Mouse (Mus musculus): Measurements from ENCODE around the gene Anp32a. TPM values are rescaled to one million over a fixed set of nuclear protein-coding genes. Genes with fewer than 3 reads are reported as not detected.

Anp32a gene
- total and polyA plus RNA-seq, 2 experiments, result 27.3 to 96.2 TPM

- Histone ChIP-seq H3K4me1 (ENCODE audit: control insufficient read depth, insufficient read depth, low read length) (peaks cover 18% of the 10 kb centered on the region), H3K9ac (ENCODE audit: low read depth, low read length) (peak overlapping the region; percentile 99), H3K36me3 (ENCODE audit: control insufficient read depth, insufficient read depth, low read length) (no peaks in the 10 kb centered on the region), H3K27me3 (ENCODE audit: control insufficient read depth, insufficient read depth, low read length) (no peaks in the 10 kb centered on the region), H3K79me2 (ENCODE audit: control insufficient read depth, insufficient read depth, low read length) (peaks cover 39% of the 10 kb centered on the region; the same call in 1 of the 2 replicates), H3K27ac (replicated peaks; ENCODE audit: insufficient read depth, low read depth, low read length) (peak overlapping the region; percentile 98), H3K4me3 (ENCODE audit: insufficient read depth, low read depth, low read length) (peak overlapping the region; percentile 94)
- TF ChIP-seq POLR2A (IDR thresholded peaks at IDR 0.05; ENCODE audit: extremely low read depth, insufficient read depth, low read length) (peak; percentile 8; the same call in 1 of the 2 replicates), CTCF (IDR thresholded peaks at IDR 0.05; ENCODE audit: low read depth, low read length) (no peak)
- under 1% methylated on average over 52 of the region's 52 CpGs for WGBS
- peak; percentile 39 for DNase-seq (ENCODE audit: extremely low read depth, low read depth, low spot score)
These were observed 2.9 kb downstream of the Anp32a start for GRCm38 (mm10) chr9:62343904-62344491.

- Histone ChIP-seq H3K79me2 (ENCODE audit: control insufficient read depth, insufficient read depth, low read length) (peaks cover 44% of the 10 kb centered on the region; the same call in 1 of the 2 replicates), H3K4me3 (ENCODE audit: insufficient read depth, low read depth, low read length) (peak overlapping the region; percentile 94), H3K27me3 (ENCODE audit: control insufficient read depth, insufficient read depth, low read length) (no peaks in the 10 kb centered on the region), H3K27ac (replicated peaks; ENCODE audit: insufficient read depth, low read depth, low read length) (peak overlapping the region; percentile 98), H3K4me1 (ENCODE audit: control insufficient read depth, insufficient read depth, low read length) (peaks cover 23% of the 10 kb centered on the region), H3K36me3 (ENCODE audit: control insufficient read depth, insufficient read depth, low read length) (no peaks in the 10 kb centered on the region), H3K9ac (ENCODE audit: low read depth, low read length) (peak overlapping the region; percentile 99)
- under 1% methylated on average over 26 of the region's 26 CpGs for WGBS
- TF ChIP-seq POLR2A (IDR thresholded peaks at IDR 0.05; ENCODE audit: extremely low read depth, insufficient read depth, low read length), result peak; percentile 31; the same call in 1 of the 2 replicates
- TF ChIP-seq CTCF (IDR thresholded peaks at IDR 0.05; ENCODE audit: low read depth, low read length), result no peak
- DNase-seq (ENCODE audit: extremely low read depth, low read depth, low spot score), result peak; percentile 82
These were observed 3.5 kb downstream of the Anp32a start for GRCm38 (mm10) chr9:62344545-62344944.

GRCm38 (mm10) chr9:62345081-62345481 lies 4.0 kb downstream of the Anp32a start:
- peaks cover 28% of the 10 kb centered on the region for H3K4me1 ChIP-seq (ENCODE audit: control insufficient read depth, insufficient read depth, low read length)

GRCm38 (mm10) chr9:62345633-62346387 lies 4.7 kb downstream of the Anp32a start:
- no peaks in the 10 kb centered on the region for H3K36me3 ChIP-seq (ENCODE audit: control insufficient read depth, insufficient read depth, low read length)
- H3K4me1 ChIP-seq (ENCODE audit: control insufficient read depth, insufficient read depth, low read length), result peaks cover 31% of the 10 kb centered on the region
- 14% methylated on average over 9 of the region's 9 CpGs for WGBS
- DNase-seq (ENCODE audit: extremely low read depth, low read depth, low spot score), result peak; percentile 48
- peaks cover 52% of the 10 kb centered on the region; the same call in 1 of the 2 replicates for H3K79me2 ChIP-seq (ENCODE audit: control insufficient read depth, insufficient read depth, low read length)
- TF ChIP-seq POLR2A (IDR thresholded peaks at IDR 0.05; ENCODE audit: extremely low read depth, insufficient read depth, low read length), result no peak
- no peak for TF ChIP-seq CTCF (IDR thresholded peaks at IDR 0.05; ENCODE audit: low read depth, low read length)
- H3K27me3 ChIP-seq (ENCODE audit: control insufficient read depth, insufficient read depth, low read length), result no peaks in the 10 kb centered on the region
- H3K9ac ChIP-seq (ENCODE audit: low read depth, low read length), result peak overlapping the region; percentile 99
- H3K4me3 ChIP-seq (ENCODE audit: insufficient read depth, low read depth, low read length), result peak overlapping the region; percentile 94
- peak overlapping the region; percentile 98 for H3K27ac ChIP-seq (replicated peaks; ENCODE audit: insufficient read depth, low read depth, low read length)

More at GRCm38 (mm10) chr9:62345081-62345481, 4.0 kb downstream of the Anp32a start:
- no peaks in the 10 kb centered on the region for H3K27me3 ChIP-seq (ENCODE audit: control insufficient read depth, insufficient read depth, low read length)
- TF ChIP-seq POLR2A (IDR thresholded peaks at IDR 0.05; ENCODE audit: extremely low read depth, insufficient read depth, low read length), result no peak
- TF ChIP-seq CTCF (IDR thresholded peaks at IDR 0.05; ENCODE audit: low read depth, low read length), result no peak
- peak overlapping the region; percentile 94 for H3K4me3 ChIP-seq (ENCODE audit: insufficient read depth, low read depth, low read length)
- WGBS, result 3% methylated on average over 11 of the region's 11 CpGs
- DNase-seq (ENCODE audit: extremely low read depth, low read depth, low spot score), result peak; percentile 99
- H3K36me3 ChIP-seq (ENCODE audit: control insufficient read depth, insufficient read depth, low read length), result no peaks in the 10 kb centered on the region
- H3K27ac ChIP-seq (replicated peaks; ENCODE audit: insufficient read depth, low read depth, low read length), result peak overlapping the region; percentile 98
- peaks cover 49% of the 10 kb centered on the region; the same call in 1 of the 2 replicates for H3K79me2 ChIP-seq (ENCODE audit: control insufficient read depth, insufficient read depth, low read length)
- H3K9ac ChIP-seq (ENCODE audit: low read depth, low read length), result peak overlapping the region; percentile 99

GRCm38 (mm10) chr9:62346388-62346679 lies 5.2 kb downstream of the Anp32a start:
- TF ChIP-seq CTCF (IDR thresholded peaks at IDR 0.05; ENCODE audit: low read depth, low read length), result no peak
- TF ChIP-seq POLR2A (IDR thresholded peaks at IDR 0.05; ENCODE audit: extremely low read depth, insufficient read depth, low read length), result no peak
- Histone ChIP-seq H3K36me3 (ENCODE audit: control insufficient read depth, insufficient read depth, low read length) (no peaks in the 10 kb centered on the region), H3K27me3 (ENCODE audit: control insufficient read depth, insufficient read depth, low read length) (no peaks in the 10 kb centered on the region), H3K27ac (replicated peaks; ENCODE audit: insufficient read depth, low read depth, low read length) (peak overlapping the region; percentile 98), H3K4me3 (ENCODE audit: insufficient read depth, low read depth, low read length) (peak overlapping the region; percentile 94), H3K4me1 (ENCODE audit: control insufficient read depth, insufficient read depth, low read length) (peaks cover 32% of the 10 kb centered on the region), H3K9ac (ENCODE audit: low read depth, low read length) (peak overlapping the region; percentile 53), H3K79me2 (ENCODE audit: control insufficient read depth, insufficient read depth, low read length) (peaks cover 51% of the 10 kb centered on the region; the same call in 1 of the 2 replicates)
- WGBS, result 16% methylated on average over 6 of the region's 6 CpGs
- DNase-seq (ENCODE audit: extremely low read depth, low read depth, low spot score), result peak; percentile 81

All from liver, adult 2 months (tissue).